Mouse (Mus musculus): ENCODE results near the gene Chd3. TPM values are rescaled to one million over a fixed set of nuclear protein-coding genes. Genes with fewer than 3 reads are reported as not detected.
A peak's percentile ranks its signal among the peaks of the same experiment; 100 is the strongest.

The Chd3 gene
- polyA plus RNA-seq, 1 experiment from 2014 or later, result 88.3 TPM

- Histone ChIP-seq H3K9ac (no peak overlapping the region), H3K27me3 (no peaks in the 10 kb centered on the region), H3K4me3 (replicated peaks) (no peak overlapping the region), H3K4me2 (replicated peaks) (no peak overlapping the region), H3K27ac (replicated peaks) (no peak overlapping the region), H3K9me3 (replicated peaks) (no peaks in the 10 kb centered on the region), H3K36me3 (peaks cover 79% of the 10 kb centered on the region), H3K4me1 (peaks cover 35% of the 10 kb centered on the region)
- WGBS, result 90% methylated on average over 24 of the region's 24 CpGs
- no peak for ATAC-seq (ENCODE audit: insufficient number of reproducible peaks, low FRiP score, low TSS enrichment, low read depth)
Measured at GRCm38 (mm10) chr11:69404595-69405396, 35.6 kb upstream of the Chd3 start.

GRCm38 (mm10) chr11:69403691-69404594 is 34.7 kb upstream of the Chd3 start:
- H3K36me3 ChIP-seq, result peaks cover 85% of the 10 kb centered on the region
- ATAC-seq (ENCODE audit: insufficient number of reproducible peaks, low FRiP score, low TSS enrichment, low read depth), result no peak
- no peak overlapping the region for H3K27ac ChIP-seq (replicated peaks)
- no peaks in the 10 kb centered on the region for H3K27me3 ChIP-seq
- no peak overlapping the region for H3K4me2 ChIP-seq (replicated peaks)
- H3K9ac ChIP-seq, result no peak overlapping the region
- no peaks in the 10 kb centered on the region for H3K9me3 ChIP-seq (replicated peaks)
- 90% methylated on average over 38 of the region's 38 CpGs for WGBS
- no peak overlapping the region for H3K4me3 ChIP-seq (replicated peaks)
- H3K4me1 ChIP-seq, result peaks cover 36% of the 10 kb centered on the region

- Histone ChIP-seq H3K36me3 (peaks cover 75% of the 10 kb centered on the region), H3K4me1 (peaks cover 37% of the 10 kb centered on the region), H3K4me3 (replicated peaks) (no peak overlapping the region), H3K27me3 (no peaks in the 10 kb centered on the region), H3K9ac (no peak overlapping the region), H3K9me3 (replicated peaks) (no peaks in the 10 kb centered on the region), H3K27ac (replicated peaks) (no peak overlapping the region; the same call in 1 of the 2 replicates), H3K4me2 (replicated peaks) (no peak overlapping the region)
- no peak for ATAC-seq (ENCODE audit: insufficient number of reproducible peaks, low FRiP score, low TSS enrichment, low read depth)
- WGBS, result 84% methylated on average over 12 of the region's 12 CpGs
Measured at GRCm38 (mm10) chr11:69401987-69402386, 32.8 kb upstream of the Chd3 start.

GRCm38 (mm10) chr11:69401210-69401637 is 32.0 kb upstream of the Chd3 start:
- WGBS, result 17% methylated on average over 22 of the region's 22 CpGs
- H3K4me1 ChIP-seq, result peaks cover 45% of the 10 kb centered on the region

GRCm38 (mm10) chr11:69400083-69400850 is 31.1 kb upstream of the Chd3 start:
- WGBS, result 76% methylated on average over 25 of the region's 25 CpGs
- H3K4me1 ChIP-seq, result peaks cover 46% of the 10 kb centered on the region
- H3K27ac ChIP-seq (replicated peaks), result no peak overlapping the region
- H3K4me2 ChIP-seq (replicated peaks), result no peak overlapping the region
- no peak for ATAC-seq (ENCODE audit: insufficient number of reproducible peaks, low FRiP score, low TSS enrichment, low read depth)
- no peak overlapping the region for H3K9ac ChIP-seq
- no peaks in the 10 kb centered on the region for H3K9me3 ChIP-seq (replicated peaks)
- H3K4me3 ChIP-seq (replicated peaks), result 0 out of 2 replicates have a peak overlapping the region, but pooled peaks have one; percentile 4
- peaks cover 58% of the 10 kb centered on the region for H3K36me3 ChIP-seq
- no peaks in the 10 kb centered on the region for H3K27me3 ChIP-seq

More at GRCm38 (mm10) chr11:69401210-69401637, 32.0 kb upstream of the Chd3 start:
- no peaks in the 10 kb centered on the region for H3K9me3 ChIP-seq (replicated peaks)
- H3K36me3 ChIP-seq, result peaks cover 68% of the 10 kb centered on the region
- no peaks in the 10 kb centered on the region for H3K27me3 ChIP-seq
- H3K9ac ChIP-seq, result no peak overlapping the region
- peak; percentile 52 for ATAC-seq (ENCODE audit: insufficient number of reproducible peaks, low FRiP score, low TSS enrichment, low read depth)
- no peak overlapping the region for H3K4me3 ChIP-seq (replicated peaks)
- H3K4me2 ChIP-seq (replicated peaks), result no peak overlapping the region
- H3K27ac ChIP-seq (replicated peaks), result no peak overlapping the region; the same call in 1 of the 2 replicates

- H3K9me3 ChIP-seq (replicated peaks), result no peaks in the 10 kb centered on the region
- H3K36me3 ChIP-seq, result peaks cover 50% of the 10 kb centered on the region
- H3K4me2 ChIP-seq (replicated peaks), result no peak overlapping the region
- no peak overlapping the region for H3K27ac ChIP-seq (replicated peaks)
- peaks cover 46% of the 10 kb centered on the region for H3K4me1 ChIP-seq
- no peak overlapping the region for H3K9ac ChIP-seq
- 0 out of 2 replicates have a peak overlapping the region, but pooled peaks have one; percentile 4 for H3K4me3 ChIP-seq (replicated peaks)
- WGBS, result 42% methylated on average over 62 of the region's 66 CpGs
- no peak for ATAC-seq (ENCODE audit: insufficient number of reproducible peaks, low FRiP score, low TSS enrichment, low read depth)
- H3K27me3 ChIP-seq, result no peaks in the 10 kb centered on the region
Measured at GRCm38 (mm10) chr11:69399201-69400082, 30.2 kb upstream of the Chd3 start.

- Histone ChIP-seq H3K9me3 (replicated peaks) (no peaks in the 10 kb centered on the region), H3K4me2 (replicated peaks) (peak overlapping the region; percentile 33), H3K9ac (no peak overlapping the region), H3K36me3 (peaks cover 42% of the 10 kb centered on the region), H3K4me3 (replicated peaks) (peak overlapping the region; percentile 23; the same call in 1 of the 2 replicates), H3K27me3 (no peaks in the 10 kb centered on the region), H3K27ac (replicated peaks) (no peak overlapping the region), H3K4me1 (peaks cover 50% of the 10 kb centered on the region)
- 34% methylated on average over 21 of the region's 21 CpGs for WGBS
- no peak for ATAC-seq (ENCODE audit: insufficient number of reproducible peaks, low FRiP score, low TSS enrichment, low read depth)
Measured at GRCm38 (mm10) chr11:69398486-69399200, 29.4 kb upstream of the Chd3 start.

GRCm38 (mm10) chr11:69398059-69398458 is 28.9 kb upstream of the Chd3 start, which contains the start of gene Tmem88:
Gene Tmem88 (minus strand): TSS chr11:69398234.
- peaks cover 36% of the 10 kb centered on the region for H3K36me3 ChIP-seq
- no peak for ATAC-seq (ENCODE audit: insufficient number of reproducible peaks, low FRiP score, low TSS enrichment, low read depth)
- peaks cover 50% of the 10 kb centered on the region for H3K4me1 ChIP-seq
- H3K4me3 ChIP-seq (replicated peaks), result peak within 1 kb of the TSS; percentile 77
- no peaks in the 10 kb centered on the region for H3K27me3 ChIP-seq
- peak within 1 kb of the TSS; percentile 33 for H3K4me2 ChIP-seq (replicated peaks)
- no peaks in the 10 kb centered on the region for H3K9me3 ChIP-seq (replicated peaks)
- H3K27ac ChIP-seq (replicated peaks), result peak within 1 kb of the TSS; percentile 99
- 14% methylated on average over 16 of the region's 16 CpGs for WGBS
- no peak within 1 kb of the TSS for H3K9ac ChIP-seq

- Histone ChIP-seq H3K27me3 (no peaks in the 10 kb centered on the region), H3K9ac (no peak overlapping the region), H3K4me2 (replicated peaks) (peak overlapping the region; percentile 33), H3K4me3 (replicated peaks) (peak overlapping the region; percentile 23), H3K4me1 (peaks cover 50% of the 10 kb centered on the region), H3K36me3 (peaks cover 33% of the 10 kb centered on the region), H3K9me3 (replicated peaks) (no peaks in the 10 kb centered on the region), H3K27ac (replicated peaks) (peak overlapping the region; percentile 99)
- 21% methylated on average over 24 of the region's 24 CpGs for WGBS
- no peak for ATAC-seq (ENCODE audit: insufficient number of reproducible peaks, low FRiP score, low TSS enrichment, low read depth)
Measured at GRCm38 (mm10) chr11:69397581-69398057, 28.4 kb upstream of the Chd3 start.
